Mouse (Mus musculus) stomach, embryonic 15.5 days (tissue): ENCODE measurements around the gene Glcci1. TPM values are rescaled to one million over a fixed set of nuclear protein-coding genes. Genes with fewer than 3 reads are reported as not detected.

Experiments used
- ATAC-seq: fragments of 200-750 bp; cut with Nextera tagmentation; 2 replicates; pipeline ENCODE4 v1.8.0; 2017; ENCODE audit warnings: low read depth, moderate number of reproducible peaks, moderate TSS enrichment; ENCODE audit not compliant: insufficient read depth, low FRiP score
- H3K27ac ChIP-seq: fragments of 300-500 bp; sonication (generic); 2 replicates; pipeline ENCODE4 v1.5.1; 2015; ENCODE audit warnings: mild to moderate bottlenecking, inconsistent platforms
- H3K27me3 ChIP-seq: fragments of 300-500 bp; sonication (generic); replicated peaks from 2 replicates; pipeline ENCODE4 v1.6.1; 2015; ENCODE audit warnings: inconsistent platforms
- H3K36me3 ChIP-seq: fragments of 300-500 bp; sonication (generic); 2 replicates; pipeline ENCODE4 v1.6.1; 2015; ENCODE audit warnings: inconsistent platforms
- H3K4me1 ChIP-seq: fragments of 300-500 bp; sonication (generic); 2 replicates; pipeline ENCODE4 v1.6.1; 2015; ENCODE audit warnings: inconsistent platforms
- H3K4me2 ChIP-seq: fragments of 300-500 bp; sonication (generic); 2 replicates; pipeline ENCODE4 v1.6.1; 2015; ENCODE audit warnings: mild to moderate bottlenecking, inconsistent platforms
- H3K4me3 ChIP-seq: fragments of 300-500 bp; sonication (generic); replicated peaks from 2 replicates; pipeline ENCODE4 v1.5.1; 2015; ENCODE audit warnings: inconsistent platforms
- H3K9ac ChIP-seq: fragments of 300-500 bp; sonication (generic); 2 replicates; pipeline ENCODE4 v1.6.1; 2015; ENCODE audit warnings: inconsistent platforms
- H3K9me3 ChIP-seq: fragments of 300-500 bp; sonication (generic); 2 replicates; pipeline ENCODE4 v1.6.1; 2016; ENCODE audit warnings: inconsistent platforms
- WGBS: fragments of 180-500 bp; shearing (Covaris S2); methylation state at CpG from one replicate; pipeline ENCODE4 v1.1.7; 2015; 5-methylcytosine and 5-hydroxymethylcytosine counted together
- polyA plus RNA-seq: library from polyadenylated mRNA; unstranded; fragments of >200 nt; fragmentation: Nextera tagmentation; extraction: Ambion mirVana; gene quantifications from 2 replicates; pipeline ENCODE4 v1.2.1, GENCODE M21; 2015

Gene Glcci1
- polyA plus RNA-seq, 1 experiment from 2014 or later: 7.3 TPM

DNA sequence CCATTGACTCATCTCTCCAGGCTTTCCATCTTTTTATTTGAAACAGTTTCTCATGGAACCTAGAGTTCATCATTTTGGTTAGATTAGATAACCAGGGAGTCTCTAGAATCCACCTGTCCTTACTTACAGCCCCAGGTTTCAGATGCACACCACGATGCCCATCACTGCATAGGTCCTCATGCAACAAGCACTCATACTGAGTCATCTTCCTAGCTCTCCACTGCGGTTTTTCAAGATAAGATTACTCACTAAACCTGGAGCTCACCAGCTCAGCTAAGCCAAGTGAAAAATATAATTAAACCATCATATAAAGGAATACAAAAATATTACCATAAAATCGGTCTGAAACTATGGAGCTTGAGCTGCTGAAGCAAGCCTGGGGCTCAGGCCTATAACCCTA is 74.5 kb downstream of the Glcci1 start:
- no peaks in the 10 kb centered on the region for H3K9me3 ChIP-seq
- H3K4me2 ChIP-seq: no peak overlapping the region
- no peak for ATAC-seq
- H3K4me1 ChIP-seq: no peaks in the 10 kb centered on the region
- H3K27me3 ChIP-seq: no peaks in the 10 kb centered on the region
- no peak overlapping the region for H3K9ac ChIP-seq
- no peak overlapping the region for H3K4me3 ChIP-seq
- no peaks in the 10 kb centered on the region for H3K36me3 ChIP-seq
- 93% methylated on average over 3 of the region's 3 CpGs for WGBS
- H3K27ac ChIP-seq: no peak overlapping the region

GRCm38 (mm10) chr6:8591665-8592064 is 82.3 kb downstream of the Glcci1 start:
- H3K27me3 ChIP-seq: no peaks in the 10 kb centered on the region
- no peaks in the 10 kb centered on the region for H3K4me1 ChIP-seq
- no peak for ATAC-seq
- H3K27ac ChIP-seq: no peak overlapping the region
- 85% methylated on average over 9 of the region's 9 CpGs for WGBS
- H3K9ac ChIP-seq: no peak overlapping the region
- no peak overlapping the region for H3K4me3 ChIP-seq
- no peaks in the 10 kb centered on the region for H3K9me3 ChIP-seq
- no peak overlapping the region for H3K4me2 ChIP-seq
- 0 out of 2 replicates have a peak, but pooled peaks cover 3% of the 10 kb centered on the region for H3K36me3 ChIP-seq

- Histone ChIP-seq H3K4me1 (no peaks in the 10 kb centered on the region), H3K9ac (no peak overlapping the region), H3K4me3 (no peak overlapping the region), H3K27me3 (no peaks in the 10 kb centered on the region), H3K9me3 (no peaks in the 10 kb centered on the region), H3K4me2 (no peak overlapping the region), H3K27ac (no peak overlapping the region), H3K36me3 (no peaks in the 10 kb centered on the region)
- WGBS: 67% methylated on average over 2 of the region's 2 CpGs
- no peak for ATAC-seq
Observed at GRCm38 (mm10) chr6:8617369-8617768, 108.0 kb downstream of the Glcci1 start.

- Histone ChIP-seq H3K9ac (no peak overlapping the region), H3K36me3 (no peaks in the 10 kb centered on the region), H3K4me2 (no peak overlapping the region), H3K27me3 (no peaks in the 10 kb centered on the region), H3K4me1 (no peaks in the 10 kb centered on the region), H3K9me3 (no peaks in the 10 kb centered on the region), H3K27ac (no peak overlapping the region), H3K4me3 (no peak overlapping the region)
- whole genome bisulfite sequencing: 75% methylated on average over 4 of the region's 4 CpGs
- no peak for ATAC-seq
Observed at GRCm38 (mm10) chr6:8619582-8620350, 110.4 kb downstream of the Glcci1 start.

DNA sequence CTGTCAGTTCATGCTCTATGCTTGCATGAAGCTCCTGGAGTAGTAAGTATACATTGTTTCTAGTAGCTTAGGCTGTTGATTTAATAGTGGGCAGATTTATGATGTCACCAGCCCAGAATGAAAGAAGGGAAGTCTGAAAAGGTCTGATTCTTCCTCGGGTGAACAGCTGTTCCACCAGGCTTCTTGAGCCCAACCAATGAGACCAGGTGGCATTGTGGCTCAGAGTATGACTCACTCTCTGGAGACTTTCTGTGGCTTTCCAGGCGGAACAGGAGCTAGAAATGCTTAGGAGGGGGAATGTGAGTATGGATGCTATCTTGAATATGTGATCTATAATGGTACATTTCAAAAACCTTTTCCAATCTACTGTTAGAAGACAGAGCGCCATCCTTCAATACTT is 113.6 kb downstream of the Glcci1 start:
- Histone ChIP-seq H3K27me3 (no peaks in the 10 kb centered on the region), H3K9me3 (no peaks in the 10 kb centered on the region), H3K27ac (no peak overlapping the region), H3K36me3 (no peaks in the 10 kb centered on the region), H3K4me2 (no peak overlapping the region), H3K9ac (no peak overlapping the region), H3K4me1 (no peaks in the 10 kb centered on the region), H3K4me3 (no peak overlapping the region)
- no peak for ATAC-seq
- WGBS: 68% methylated on average over 3 of the region's 3 CpGs

DNA sequence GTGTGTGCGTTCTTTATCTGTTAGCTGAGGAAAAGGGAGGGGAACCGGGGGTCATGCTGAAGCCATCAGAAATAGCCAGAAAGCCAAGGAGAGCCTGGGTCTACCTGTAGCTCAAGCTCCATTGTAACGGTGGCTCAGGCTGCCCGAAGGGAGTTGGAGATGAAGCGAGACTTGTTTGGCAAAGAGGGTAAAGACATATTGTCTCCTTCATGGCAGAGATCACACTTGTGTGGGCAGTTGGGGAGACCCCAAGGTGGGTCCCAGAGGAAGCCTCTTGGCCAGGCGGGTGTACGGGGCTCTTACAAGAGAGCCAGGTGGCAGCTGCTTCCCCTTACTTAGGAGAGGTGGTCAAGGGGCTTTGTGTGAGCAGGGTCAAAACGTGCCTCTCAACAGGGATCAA is 118.8 kb downstream of the Glcci1 start:
- no peaks in the 10 kb centered on the region for H3K27me3 ChIP-seq
- WGBS: 85% methylated on average over 8 of the region's 8 CpGs
- no peak overlapping the region for H3K4me2 ChIP-seq
- H3K27ac ChIP-seq: no peak overlapping the region
- no peaks in the 10 kb centered on the region for H3K9me3 ChIP-seq
- H3K4me1 ChIP-seq: no peaks in the 10 kb centered on the region
- no peak overlapping the region for H3K4me3 ChIP-seq
- no peak for ATAC-seq
- H3K9ac ChIP-seq: no peak overlapping the region
- H3K36me3 ChIP-seq: no peaks in the 10 kb centered on the region

DNA sequence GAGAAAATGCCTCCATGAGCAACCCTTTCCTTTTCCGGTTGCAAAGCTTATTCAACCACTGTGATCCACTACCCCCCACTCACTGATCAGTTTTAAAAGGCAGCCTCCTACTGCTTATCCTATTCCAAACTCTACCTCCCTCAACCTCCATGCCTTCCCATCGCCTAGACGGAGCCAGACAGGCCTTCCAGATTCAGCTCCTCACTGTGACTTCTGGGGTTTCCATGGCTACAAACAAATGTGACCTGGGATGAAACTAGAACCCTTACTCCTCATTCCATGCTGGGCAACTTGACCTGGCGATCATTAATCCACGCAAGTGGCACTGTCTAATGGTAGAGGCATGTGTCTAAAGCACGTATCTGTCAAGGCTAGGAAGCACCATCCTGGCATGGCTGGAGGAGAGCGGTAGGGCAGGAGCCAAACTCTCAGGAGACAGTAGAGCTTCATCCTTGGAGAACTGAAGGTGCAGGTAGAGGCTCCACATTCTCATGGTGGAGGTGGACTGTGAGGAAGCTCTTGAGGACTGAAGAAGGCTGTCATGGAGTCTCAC is 119.4 kb downstream of the Glcci1 start:
- no peaks in the 10 kb centered on the region for H3K9me3 ChIP-seq
- H3K27ac ChIP-seq: no peak overlapping the region
- no peak overlapping the region for H3K9ac ChIP-seq
- H3K4me1 ChIP-seq: no peaks in the 10 kb centered on the region
- WGBS: 78% methylated on average over 7 of the region's 7 CpGs
- no peak overlapping the region for H3K4me3 ChIP-seq
- ATAC-seq: no peak
- H3K4me2 ChIP-seq: no peak overlapping the region
- no peaks in the 10 kb centered on the region for H3K27me3 ChIP-seq
- no peaks in the 10 kb centered on the region for H3K36me3 ChIP-seq

- Histone ChIP-seq H3K27ac (no peak overlapping the region), H3K36me3 (no peaks in the 10 kb centered on the region), H3K9ac (no peak overlapping the region), H3K4me3 (no peak overlapping the region), H3K9me3 (no peaks in the 10 kb centered on the region), H3K4me1 (no peaks in the 10 kb centered on the region), H3K27me3 (no peaks in the 10 kb centered on the region), H3K4me2 (no peak overlapping the region)
- 68% methylated on average over 7 of the region's 7 CpGs for WGBS
- no peak for ATAC-seq
Observed at GRCm38 (mm10) chr6:8630531-8630930, 121.1 kb downstream of the Glcci1 start.

- no peaks in the 10 kb centered on the region for H3K9me3 ChIP-seq
- no peak overlapping the region for H3K27ac ChIP-seq
- H3K4me2 ChIP-seq: no peak overlapping the region
- ATAC-seq: no peak
- WGBS: 84% methylated on average over 8 of the region's 8 CpGs
- H3K36me3 ChIP-seq: no peaks in the 10 kb centered on the region
- no peaks in the 10 kb centered on the region for H3K27me3 ChIP-seq
- H3K4me1 ChIP-seq: no peaks in the 10 kb centered on the region
- H3K4me3 ChIP-seq: no peak overlapping the region
- no peak overlapping the region for H3K9ac ChIP-seq
Observed at GRCm38 (mm10) chr6:8631362-8631761, 122.0 kb downstream of the Glcci1 start.

DNA sequence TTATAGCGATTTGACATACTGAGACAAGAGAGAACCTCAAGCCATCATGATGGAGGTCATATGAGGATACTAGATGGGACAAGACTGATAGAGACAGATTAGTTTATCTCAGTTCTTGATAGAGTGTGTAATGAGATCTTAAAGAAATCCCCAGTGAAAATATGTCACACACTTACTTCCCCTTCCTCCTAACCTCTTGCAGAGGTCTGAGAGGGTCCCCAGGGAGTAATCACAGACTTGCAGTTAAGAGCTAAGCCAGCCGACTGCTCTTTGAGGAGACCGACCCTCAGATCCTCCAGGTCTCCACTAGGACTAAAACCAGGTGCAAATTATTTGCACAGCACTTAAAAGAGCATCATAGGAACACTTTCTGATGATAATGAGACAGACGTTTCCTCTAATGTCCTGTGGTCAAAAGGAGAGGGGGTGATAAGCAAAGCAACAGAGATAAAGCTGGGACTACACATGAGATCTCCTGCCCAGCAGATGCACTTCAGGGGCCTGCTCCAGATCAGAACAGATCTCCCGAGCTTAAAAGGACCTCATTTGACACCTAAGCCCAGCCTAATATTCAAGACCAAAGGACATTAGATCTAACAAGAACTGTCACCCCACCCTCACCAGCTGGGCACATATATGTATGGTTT is 122.7 kb downstream of the Glcci1 start:
- no peak overlapping the region for H3K9ac ChIP-seq
- WGBS: 65% methylated on average over 5 of the region's 5 CpGs
- no peak overlapping the region for H3K4me3 ChIP-seq
- no peaks in the 10 kb centered on the region for H3K36me3 ChIP-seq
- no peaks in the 10 kb centered on the region for H3K9me3 ChIP-seq
- H3K27me3 ChIP-seq: no peaks in the 10 kb centered on the region
- no peak overlapping the region for H3K27ac ChIP-seq
- H3K4me2 ChIP-seq: no peak overlapping the region
- no peaks in the 10 kb centered on the region for H3K4me1 ChIP-seq
- ATAC-seq: no peak

- WGBS: 86% methylated on average over 4 of the region's 4 CpGs
- H3K4me3 ChIP-seq: no peak overlapping the region
- H3K27ac ChIP-seq: no peak overlapping the region
- H3K27me3 ChIP-seq: no peaks in the 10 kb centered on the region
- H3K9me3 ChIP-seq: no peaks in the 10 kb centered on the region
- no peak overlapping the region for H3K4me2 ChIP-seq
- no peaks in the 10 kb centered on the region for H3K4me1 ChIP-seq
- no peaks in the 10 kb centered on the region for H3K36me3 ChIP-seq
- ATAC-seq: no peak
- H3K9ac ChIP-seq: no peak overlapping the region
Observed at GRCm38 (mm10) chr6:8632701-8633100, 123.3 kb downstream of the Glcci1 start.

DNA sequence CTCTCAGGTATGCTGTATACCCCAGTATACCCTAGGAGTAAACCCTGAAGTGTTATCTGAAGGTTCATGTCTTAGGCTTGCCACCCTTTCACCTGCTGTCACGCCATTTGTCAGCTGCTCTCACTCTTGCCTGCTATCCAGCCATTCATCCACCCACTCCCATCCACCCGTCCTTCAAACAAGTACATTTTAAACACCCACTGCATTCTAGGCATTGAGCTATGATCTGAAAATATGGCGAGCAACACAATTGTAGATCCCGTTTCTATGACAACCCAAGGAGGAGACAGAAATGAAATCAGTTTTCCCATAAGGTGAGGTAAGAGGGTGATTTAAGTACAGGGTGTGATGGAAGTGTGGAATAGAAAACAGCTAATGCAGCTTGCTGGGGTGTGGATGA is 128.7 kb downstream of the Glcci1 start:
- Histone ChIP-seq H3K4me2 (no peak overlapping the region), H3K9ac (no peak overlapping the region), H3K36me3 (no peaks in the 10 kb centered on the region), H3K9me3 (no peaks in the 10 kb centered on the region), H3K4me3 (no peak overlapping the region), H3K4me1 (no peaks in the 10 kb centered on the region), H3K27me3 (no peaks in the 10 kb centered on the region), H3K27ac (no peak overlapping the region)
- 79% methylated on average over 4 of the region's 4 CpGs for WGBS
- ATAC-seq: no peak
